Mouse (Mus musculus) cerebellum, postnatal 10 days (tissue): ENCODE results near the gene Slitrk6.

Experiments used
- DNase-seq, 2 experiments: peaks; one replicate each; pipeline ENCODE4 v3.0.0; 2021; ENCODE audit warnings: mixed read lengths in 2 of 2

Gene Slitrk6

DNA sequence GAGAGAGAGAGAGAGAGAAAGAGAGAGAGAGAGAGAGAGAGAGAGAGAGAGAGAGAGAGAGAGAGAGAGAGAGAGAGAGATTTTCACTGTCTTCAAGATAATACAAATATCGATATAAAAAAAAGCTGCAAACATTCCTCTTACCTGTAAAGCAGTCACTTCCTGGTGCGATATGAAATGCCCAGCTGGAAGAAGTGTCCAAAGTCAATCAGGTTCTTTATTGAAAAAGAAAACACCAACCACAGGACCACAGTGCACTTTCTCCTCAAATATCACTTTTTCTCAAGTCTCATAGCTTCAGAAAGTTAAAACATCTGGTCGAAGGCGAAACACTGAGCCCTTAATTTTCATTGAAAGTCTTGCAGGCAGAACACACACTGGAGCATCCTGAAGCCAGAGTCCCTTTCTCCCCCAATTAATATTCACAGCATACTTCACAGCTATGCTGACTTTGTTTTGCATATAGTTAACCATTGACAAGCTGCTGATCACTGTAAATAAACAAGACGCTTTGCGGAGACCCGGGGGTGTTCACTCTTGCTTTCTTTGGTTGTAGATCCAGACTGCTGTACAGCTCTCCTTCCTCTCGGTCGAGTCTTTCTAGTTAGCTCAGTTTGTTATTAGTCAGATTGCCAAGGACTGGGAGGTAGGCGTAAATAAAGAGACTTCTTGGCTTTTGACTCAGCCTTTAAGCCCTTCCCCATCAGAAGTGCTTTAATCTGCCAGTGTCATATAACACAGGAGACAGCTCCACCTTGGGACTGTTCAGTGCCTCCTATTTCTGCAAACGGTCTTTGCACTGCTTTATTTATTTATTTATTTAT lies at the start of gene Slitrk6:
TSS of gene Slitrk6 (minus strand) at position 666 of the 824 bp plus-strand sequence.
- DNase-seq = peak; percentile 50

DNA sequence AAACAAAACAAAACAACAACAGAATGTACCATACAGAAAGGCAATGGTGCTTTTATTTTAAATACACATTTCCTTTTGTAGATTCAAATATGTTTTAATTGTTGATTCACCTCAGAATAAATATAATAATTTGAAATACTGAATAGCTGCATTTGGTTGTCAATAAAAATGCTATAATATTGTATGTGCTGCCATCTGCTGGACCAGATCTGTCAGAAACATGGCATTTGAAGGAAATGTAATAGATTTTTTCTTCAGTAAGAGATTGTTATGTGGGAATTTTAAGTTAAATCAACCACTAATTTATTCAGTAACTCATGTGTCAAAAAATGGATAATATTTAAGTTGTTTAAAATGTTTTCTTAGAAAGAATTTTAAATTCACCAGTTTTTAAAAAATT lies 22.6 kb upstream of the Slitrk6 start:
- peak; percentile 47 to 50 for DNase-seq

DNA sequence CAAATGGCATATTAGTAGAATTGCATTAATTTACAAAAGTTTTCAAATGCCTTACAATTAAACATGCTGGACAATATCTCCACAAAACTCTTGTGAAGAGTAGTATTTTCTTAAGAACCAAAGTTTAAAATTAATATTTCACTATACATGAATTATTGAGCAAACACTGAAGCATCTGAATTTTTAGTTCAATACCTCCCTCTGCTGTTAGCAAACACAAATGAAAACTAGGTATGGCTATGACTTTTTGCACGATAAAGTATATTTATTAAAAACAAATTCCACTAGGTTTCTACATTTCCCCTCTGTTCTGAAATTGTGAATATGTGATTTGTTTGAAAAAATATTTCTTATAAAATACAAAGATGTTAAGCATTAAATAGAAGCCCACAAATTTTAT lies 15.7 kb upstream of the Slitrk6 start:
- DNase-seq = no peak

DNA sequence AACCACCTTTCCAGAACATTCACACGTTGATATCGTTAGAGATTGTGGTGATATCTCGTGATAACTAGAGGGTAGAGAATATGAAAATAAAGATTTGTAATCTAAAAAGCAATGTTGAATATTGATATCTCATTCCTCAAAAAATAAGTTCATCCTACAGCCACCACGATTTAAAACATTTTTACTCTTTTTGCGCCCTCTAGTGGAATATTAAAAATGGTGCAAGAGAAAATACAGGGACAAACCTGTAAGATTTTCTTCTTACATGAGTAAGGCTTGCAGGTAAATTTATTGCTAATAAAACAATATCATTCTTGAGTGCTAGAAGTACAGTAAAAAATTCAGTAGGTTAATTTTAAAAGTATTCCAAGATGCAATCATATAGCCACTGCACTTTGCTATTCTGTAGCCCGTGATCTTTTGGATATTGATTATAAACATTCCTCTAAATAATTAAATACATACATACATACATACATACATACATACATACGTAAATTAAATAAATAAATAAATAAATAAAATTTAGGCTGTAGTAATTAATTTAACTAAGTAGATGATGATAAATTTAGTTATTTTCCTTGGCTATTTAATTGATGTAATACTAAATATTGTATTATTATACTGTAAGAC lies 7.8 kb upstream of the Slitrk6 start:
- peak in 1 of 2 experiments; percentile 45 for DNase-seq

DNA sequence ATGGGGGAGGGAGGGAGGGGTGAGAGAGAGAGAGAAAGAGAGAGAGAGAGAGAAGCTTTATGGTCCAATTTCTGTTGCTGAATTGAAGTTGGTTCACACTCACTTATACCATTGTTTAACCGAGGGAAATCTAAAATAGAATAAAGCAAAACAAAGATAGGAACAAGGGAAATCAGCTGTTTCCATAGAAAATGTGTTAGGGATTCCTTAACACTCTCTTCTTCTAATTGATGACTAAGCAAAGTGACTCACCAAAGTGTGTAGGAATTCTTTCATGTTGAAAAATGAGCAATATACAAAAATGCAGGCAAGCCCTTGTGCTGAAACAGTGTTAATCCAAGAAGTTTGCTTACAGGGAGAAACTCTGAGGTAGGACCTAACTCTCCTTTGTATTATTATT lies 6.0 kb upstream of the Slitrk6 start:
- no peak for DNase-seq

DNA sequence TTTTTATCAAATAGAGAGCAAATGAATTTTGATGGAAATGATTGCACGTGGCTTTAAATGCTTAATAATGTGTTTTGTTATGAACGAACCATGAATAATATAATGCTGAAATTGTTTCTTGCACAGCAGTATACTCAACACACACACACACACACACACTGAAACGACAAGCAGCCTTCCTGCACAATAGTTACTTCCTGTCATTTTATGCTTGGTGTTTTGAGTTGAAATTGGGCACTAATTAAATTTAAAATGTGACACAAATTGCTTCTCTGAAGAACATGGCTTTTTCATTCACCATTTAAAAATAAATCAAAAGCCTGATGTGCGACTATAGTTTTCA lies 330 bp upstream of the Slitrk6 start:
- DNase-seq = no peak

DNA sequence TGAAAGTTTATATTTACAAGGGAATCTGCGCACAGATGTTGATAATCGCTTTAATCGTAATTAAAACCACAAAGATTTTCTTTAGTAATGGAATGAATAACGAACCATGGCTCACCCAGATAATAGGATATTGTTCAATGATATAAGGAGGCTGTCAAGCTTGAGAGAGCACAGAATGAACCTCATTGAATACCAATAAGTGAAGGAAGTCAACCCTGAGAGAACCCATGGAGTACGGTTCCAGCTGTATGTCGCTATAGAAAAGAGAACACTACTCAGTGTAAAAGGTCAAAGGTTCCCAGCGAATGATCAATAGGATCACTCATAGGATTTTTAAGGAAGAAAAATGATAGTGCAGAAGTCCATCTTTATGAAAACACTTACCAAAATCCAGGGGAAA lies 15.1 kb downstream of the Slitrk6 start:
- no peak for DNase-seq

DNA sequence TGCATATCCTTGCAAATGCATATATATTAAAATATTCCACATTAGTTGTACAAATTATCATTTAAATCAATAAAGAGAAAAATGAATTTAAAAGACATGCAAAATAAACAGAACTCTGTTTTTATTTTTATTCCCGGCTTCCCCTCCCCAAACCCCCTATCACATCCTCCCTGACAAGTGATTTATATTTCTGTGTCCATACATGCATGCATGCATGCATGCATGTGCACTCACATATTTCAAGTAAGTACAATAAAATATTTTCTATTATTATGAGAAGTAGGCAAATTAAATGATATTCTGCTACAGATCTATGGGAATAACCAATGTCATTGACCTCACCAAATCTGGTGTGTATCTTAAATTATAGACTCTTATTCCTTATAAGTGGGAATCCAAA lies 15.6 kb downstream of the Slitrk6 start:
- DNase-seq = no peak

DNA sequence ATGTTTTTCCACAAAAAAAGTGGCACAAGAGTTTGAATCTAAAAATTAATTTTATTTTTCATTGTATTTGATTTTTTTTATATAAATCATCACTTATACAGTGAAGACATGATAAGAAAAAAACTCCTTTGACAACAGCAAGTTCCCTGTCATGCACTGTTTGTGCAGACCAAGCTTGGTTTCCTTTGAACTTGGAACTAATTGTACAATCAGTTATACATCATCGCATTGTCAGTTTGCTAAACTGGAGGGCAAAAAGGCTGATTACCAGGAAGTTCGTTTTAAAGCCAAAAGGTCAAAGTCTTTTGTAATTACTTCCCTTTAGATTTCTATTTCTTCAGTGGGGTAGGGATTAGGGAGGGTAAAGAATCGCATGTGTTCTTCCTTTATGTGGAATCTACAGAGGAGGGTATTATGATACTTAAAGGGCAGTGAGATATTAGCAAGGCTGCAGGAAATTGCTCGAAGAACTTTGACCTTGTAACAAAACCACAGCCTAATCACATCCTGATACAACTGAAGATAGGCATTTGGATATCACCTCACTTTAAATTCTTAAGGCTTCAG lies 26.5 kb downstream of the Slitrk6 start:
- DNase-seq = no peak

DNA sequence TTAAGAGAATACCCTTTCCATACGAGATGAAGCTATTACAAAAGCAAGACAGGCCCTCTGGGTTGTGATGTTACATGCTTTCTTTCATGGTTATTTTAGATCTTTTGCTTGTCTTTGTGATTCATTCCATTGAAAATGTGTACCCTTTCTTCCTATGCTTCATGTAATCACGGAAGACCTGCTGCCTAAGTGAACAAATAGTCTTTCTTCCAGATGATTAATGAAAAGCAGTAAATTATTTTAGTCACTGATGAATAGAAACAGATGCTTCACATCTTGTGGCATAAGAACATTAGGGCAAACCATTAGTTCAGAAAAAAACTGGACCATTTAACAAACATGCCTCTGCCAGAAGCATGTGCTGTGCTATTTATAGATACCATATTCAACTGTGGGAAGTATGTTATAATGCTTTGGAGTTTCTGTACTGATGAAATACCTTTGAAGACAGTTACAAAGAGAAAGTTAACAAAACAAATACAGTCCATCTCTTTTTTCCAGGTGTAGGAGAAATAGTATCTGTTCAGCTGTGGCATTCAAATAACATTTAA lies 30.8 kb downstream of the Slitrk6 start:
- no peak for DNase-seq
